Mouse (Mus musculus) liver, adult 10 weeks (tissue): ENCODE measurements around the gene Sult2a1. TPM values are rescaled to one million over a fixed set of nuclear protein-coding genes. Genes with fewer than 3 reads are reported as not detected.

Experiments used
- polyA plus RNA-seq: library from polyadenylated mRNA; stranded (reverse); fragments of 350-450 nt; fragmentation: Illumina TruSeq; extraction: RNeasy Lipid Tissue Mini Kit (QIAGEN cat#74804); gene quantifications from one replicate; pipeline ENCODE4 v1.2.3, GENCODE M21; 2014; ENCODE audit warnings: low read depth, low replicate concordance

The Sult2a1 gene
- 1,053 TPM for polyA plus RNA-seq

GRCm38 (mm10) chr7:13837309-13837708 is at the start of gene Sult2a1:
Sult2a1 (minus strand) TSS chr7:13837409.

Other genes with a start within 250 kb of the Sult2a1 start
- gene Sult2a5, start 213.4 kb downstream of the Sult2a1 start, polyA plus RNA-seq, result 28.3 TPM
- gene Sult2a2, start 103.9 kb downstream of the Sult2a1 start, polyA plus RNA-seq, result 1,854 TPM
- not detected for gene Sult2a4, start 152.2 kb upstream of the Sult2a1 start, polyA plus RNA-seq